Mouse (Mus musculus) layer of hippocampus, postnatal 25 days (tissue): Measurements from ENCODE around the gene Atg16l1. TPM values are rescaled to one million over a fixed set of nuclear protein-coding genes. Genes with fewer than 3 reads are reported as not detected.
"Not testable (repeated sequence)": the region's sequence is repeated elsewhere in the genome, so short reads cannot be mapped to it uniquely, and the experiment has no call there.

Experiments
- DNase-seq, 2 experiments: peaks; one replicate each; pipeline ENCODE4 v3.0.0; 2022; ENCODE audit warnings: mixed read lengths in 2 of 2, low spot score in 1 of 2; ENCODE audit errors: extremely low spot score in 1 of 2
- total RNA-seq, 2 experiments: library from RNA; stranded (reverse); gene quantifications; 2 replicates each; pipeline ENCODE4 v1.2.3; 2021

Gene Atg16l1
- total RNA-seq, 2 experiments from 2014 or later = 51.5 to 70.2 TPM

DNA sequence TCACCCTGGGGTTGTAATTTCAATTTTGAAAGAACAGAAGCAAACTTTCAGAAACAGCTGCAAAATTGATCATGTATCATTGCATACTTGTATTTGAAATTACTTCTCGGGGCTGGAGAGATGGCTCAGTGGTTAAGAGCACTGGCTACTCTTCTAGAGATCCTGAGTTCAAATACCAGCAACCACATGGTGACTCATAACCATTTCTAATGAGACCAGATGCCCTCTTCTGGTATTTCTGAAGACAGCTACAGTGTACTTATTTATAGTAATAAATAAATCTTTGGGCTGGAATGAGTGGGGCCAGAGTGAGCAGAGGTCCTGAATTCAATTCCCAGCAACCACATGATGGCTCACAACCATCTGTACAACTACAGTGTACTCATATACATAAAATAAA, 71.8 kb downstream of the Atg16l1 start:
- DNase-seq = not testable (repeated sequence)

- DNase-seq = no peak
Measured at GRCm38 (mm10) chr1:87828185-87828584, 72.5 kb downstream of the Atg16l1 start.

GRCm38 (mm10) chr1:87828926-87829580, 73.4 kb downstream of the Atg16l1 start:
- DNase-seq = no peak

GRCm38 (mm10) chr1:87829621-87830211, 74.0 kb downstream of the Atg16l1 start:
- no peak for DNase-seq

DNA sequence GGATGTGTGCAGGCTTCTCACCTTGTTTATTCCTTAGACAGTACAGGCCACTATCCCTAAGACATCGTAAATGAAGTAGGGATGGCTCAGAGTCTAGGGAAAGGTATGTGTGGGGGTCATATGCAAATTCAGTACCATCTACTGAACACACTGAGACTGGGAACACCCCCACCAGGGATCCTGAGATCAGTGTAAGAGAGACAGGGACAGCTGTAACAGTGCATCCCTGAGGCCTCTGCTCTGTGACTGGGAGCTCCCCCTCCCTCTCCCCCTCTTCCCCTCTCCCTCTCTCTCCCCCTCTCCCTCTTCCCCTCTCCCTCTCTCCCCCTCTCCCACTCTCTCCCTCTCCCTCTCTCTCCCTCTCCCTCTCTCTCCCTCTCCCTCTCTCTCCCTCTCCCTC, 80.8 kb downstream of the Atg16l1 start:
- no peak for DNase-seq

- no peak for DNase-seq
Measured at GRCm38 (mm10) chr1:87837018-87837417, 81.3 kb downstream of the Atg16l1 start.

DNA sequence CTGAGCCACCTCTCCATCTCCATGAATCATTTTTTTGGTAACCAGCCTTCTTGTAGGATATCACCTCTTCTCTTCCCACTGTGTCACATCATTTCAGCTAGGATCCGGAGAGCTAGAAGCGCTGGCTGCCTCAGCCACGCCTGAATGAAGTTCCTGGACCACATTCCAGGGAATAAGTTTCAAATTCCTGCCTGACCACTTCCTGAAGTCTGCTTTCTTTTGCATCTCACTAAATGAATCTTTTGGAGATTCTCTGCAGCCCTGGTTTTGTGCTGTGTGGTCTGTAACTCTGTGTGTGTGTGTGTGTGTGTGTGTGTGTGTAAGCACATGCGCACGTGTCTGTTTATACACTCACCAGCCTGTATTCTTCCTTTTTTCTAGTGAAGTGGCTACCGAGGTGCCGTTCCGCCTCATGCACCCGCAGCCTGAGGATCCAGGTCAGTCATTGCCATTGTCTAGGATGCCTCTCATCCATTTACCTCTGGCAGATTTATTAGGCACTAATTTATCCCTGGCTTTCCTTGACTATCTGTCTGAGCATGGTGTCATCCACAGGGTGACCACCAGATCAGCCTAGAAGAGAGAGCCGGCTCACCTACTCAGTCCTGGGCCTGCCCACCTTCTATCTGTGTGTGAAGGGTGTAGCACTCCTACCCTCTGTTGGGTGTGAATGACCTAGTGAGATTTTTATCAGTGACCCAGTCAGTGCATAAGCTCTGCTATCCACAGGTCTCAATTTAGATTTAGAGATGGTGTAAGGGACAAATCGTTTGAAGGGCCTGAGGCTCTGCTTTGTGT, 84.9 kb downstream of the Atg16l1 start:
- no peak for DNase-seq

Other genes starting within 250 kb of the Atg16l1 start
- under 1 TPM; 0.71 to 0.80 TPM for gene Neu2, start 246.0 kb upstream of the Atg16l1 start, total RNA-seq
- gene Ngef, start 182.0 kb upstream of the Atg16l1 start, total RNA-seq = 100 to 1,000 TPM in 1 of 2 experiments, 10 to 100 TPM in 1; 99.8 to 100 TPM
- gene Inpp5d, start 135.6 kb upstream of the Atg16l1 start, total RNA-seq = 10 to 100 TPM; 13.4 to 13.8 TPM
- 1 to 10 TPM; 1.3 to 2.5 TPM for gene Sag, start 47.8 kb downstream of the Atg16l1 start, total RNA-seq
- gene Dgkd, start 97.4 kb downstream of the Atg16l1 start, total RNA-seq = 100 to 1,000 TPM; 105 to 129 TPM